In the genomic region with DNA sequence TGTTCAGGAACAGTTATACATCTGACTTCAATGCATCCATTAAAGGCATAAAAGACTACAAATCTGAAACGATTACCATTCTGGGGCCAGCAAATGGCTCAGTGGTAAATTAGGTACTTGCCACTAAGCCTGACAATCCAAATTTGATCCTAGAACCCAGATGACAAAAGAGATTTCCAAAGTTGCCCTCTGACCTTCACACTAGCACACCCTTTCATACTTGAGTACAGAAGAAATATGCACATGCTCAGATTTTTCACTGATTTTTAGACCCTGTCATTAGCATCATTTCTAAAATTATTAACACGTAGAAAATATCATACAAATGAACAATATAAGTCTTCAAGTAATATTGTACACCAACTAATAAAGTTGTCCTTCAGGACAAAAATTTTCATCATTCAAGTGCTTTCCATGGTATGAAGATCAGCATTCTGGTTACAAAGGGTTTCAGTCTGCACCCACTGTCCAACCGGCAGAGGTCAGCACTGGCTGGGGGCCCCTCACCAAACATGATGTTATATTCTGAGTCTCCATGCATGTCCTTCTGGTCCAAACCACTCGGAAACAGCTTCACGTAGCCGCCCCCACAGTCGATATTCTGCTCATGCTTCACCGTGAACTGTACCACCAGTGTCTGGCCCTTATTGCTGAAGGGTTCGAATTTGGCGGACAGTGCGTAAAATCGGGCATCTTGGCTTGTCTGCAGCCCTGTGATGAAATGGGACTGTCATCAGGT, we compare ENCODE assay signal across 8 mouse cellular contexts. TPM values are rescaled to one million over a fixed set of nuclear protein-coding genes. Genes with fewer than 3 reads are reported as not detected.
DNase-seq lines count a peak whose midpoint lies in the region; ATAC-seq and TF ChIP-seq lines count a peak whose summit lies in the region.

No protein-coding gene starts in this region.

- H3K4me3 ChIP-seq in spleen, adult 2 months (ENCODE audit: extremely low read depth, insufficient read depth, insufficient read length) = peak overlapping the region; percentile 73
- H3K4me3 ChIP-seq in heart, embryonic 11.5 days (ENCODE audit: low read depth, low read length) = peak overlapping the region; percentile 97
- H3K4me3 ChIP-seq in kidney, embryonic 16.5 days (ENCODE audit: low read length) = peak overlapping the region; percentile 99
- H3K4me3 ChIP-seq in stomach, postnatal 0 days (ENCODE audit: low read depth, low read length) = peak overlapping the region; percentile 85

- peak overlapping the region; percentile 89 for H3K27ac ChIP-seq in spleen, adult 2 months (ENCODE audit: insufficient read depth, low read length)
- peak overlapping the region; percentile 82 for H3K27ac ChIP-seq in heart, embryonic 11.5 days (ENCODE audit: low read depth, low read length)
- peak overlapping the region; percentile 89 for H3K27ac ChIP-seq in kidney, embryonic 16.5 days (ENCODE audit: low read length)
- peak overlapping the region; percentile 85 for H3K27ac ChIP-seq in stomach, postnatal 0 days (replicated peaks)

- H3K36me3 ChIP-seq in spleen, adult 2 months (ENCODE audit: control insufficient read depth, insufficient read depth, low read length) = peaks cover 26% of the 10 kb centered on the region
- H3K36me3 ChIP-seq in heart, embryonic 11.5 days (ENCODE audit: control insufficient read depth, insufficient read depth, low read length) = peaks cover 30% of the 10 kb centered on the region
- H3K36me3 ChIP-seq in kidney, embryonic 16.5 days (ENCODE audit: insufficient read depth, low read length) = peaks cover 42% of the 10 kb centered on the region
- peaks cover 26% of the 10 kb centered on the region for H3K36me3 ChIP-seq in stomach, postnatal 0 days (ENCODE audit: control insufficient read depth, insufficient read depth, low read length)

- peak overlapping the region; percentile 69 for H3K4me2 ChIP-seq in heart, embryonic 11.5 days
- H3K4me2 ChIP-seq in kidney, embryonic 16.5 days (replicated peaks; ENCODE audit: low read depth, low read length) = peak overlapping the region; percentile 81
- H3K4me2 ChIP-seq in stomach, postnatal 0 days (replicated peaks; ENCODE audit: low read depth) = peak overlapping the region; percentile 91

- DNase-seq in spleen, adult 2 months (ENCODE audit: low read depth in 1 of 2, low spot score in 2 of 2) = peak in 1 of 2 experiments; percentile 38
- DNase-seq in spleen, postnatal 14 days (ENCODE audit: low spot score in 2 of 2) = no peak
- peak; percentile 56 for DNase-seq in brain, adult 2 months (ENCODE audit: low read depth, low spot score)
- peak; percentile 41 for DNase-seq in lung, postnatal 25 days (ENCODE audit: low spot score)
- DNase-seq in stomach, postnatal 0 days (ENCODE audit: low spot score) = peak; percentile 57
- no peak for DNase-seq in right cerebral cortex, postnatal 36 days (ENCODE audit: low spot score in 2 of 2)

- no peaks in the 10 kb centered on the region for H3K27me3 ChIP-seq in spleen, adult 2 months (ENCODE audit: control insufficient read depth, insufficient read depth, low read length)
- no peaks in the 10 kb centered on the region for H3K27me3 ChIP-seq in heart, embryonic 11.5 days (ENCODE audit: control insufficient read depth, insufficient read depth, low read length)
- no peaks in the 10 kb centered on the region for H3K27me3 ChIP-seq in kidney, embryonic 16.5 days (ENCODE audit: insufficient read depth, low read length)
- H3K27me3 ChIP-seq in stomach, postnatal 0 days (ENCODE audit: control insufficient read depth, insufficient read depth, low read length) = no peaks in the 10 kb centered on the region

- WGBS in spleen, adult 2 months = 9% methylated on average over 12 of the region's 12 CpGs
- WGBS in heart, embryonic 11.5 days (ENCODE audit: insufficient replicate concordance) = 15% methylated on average over 12 of the region's 12 CpGs
- WGBS in kidney, embryonic 16.5 days = 12% methylated on average over 12 of the region's 12 CpGs
- WGBS in stomach, postnatal 0 days = 10% methylated on average over 12 of the region's 12 CpGs

- TF ChIP-seq POLR2A in spleen, adult 2 months (IDR thresholded peaks at IDR 0.05; ENCODE audit: low read depth, low read length) = no peak

- peaks cover 10% of the 10 kb centered on the region; the same call in 1 of the 2 replicates for H3K4me1 ChIP-seq in spleen, adult 2 months (ENCODE audit: control insufficient read depth, insufficient read depth, insufficient read length)
- peaks cover 28% of the 10 kb centered on the region for H3K4me1 ChIP-seq in heart, embryonic 11.5 days (ENCODE audit: control insufficient read depth, insufficient read depth, low read length)
- H3K4me1 ChIP-seq in kidney, embryonic 16.5 days (ENCODE audit: insufficient read depth, low read length) = peaks cover 34% of the 10 kb centered on the region
- peaks cover 7% of the 10 kb centered on the region; the same call in 1 of the 2 replicates for H3K4me1 ChIP-seq in stomach, postnatal 0 days (replicated peaks; ENCODE audit: control insufficient read depth, insufficient read depth)

- TF ChIP-seq CTCF in spleen, adult 2 months (IDR thresholded peaks at IDR 0.05; ENCODE audit: extremely low read depth, insufficient read depth, insufficient read length, insufficient replicate concordance) = 0 out of 2 replicates have a peak, but pooled peaks have one; percentile 8
- peak; percentile 73 for TF ChIP-seq CTCF in stomach, postnatal 0 days (IDR thresholded peaks at IDR 0.05; ENCODE audit: low read depth)

- TF ChIP-seq EP300 in stomach, postnatal 0 days (optimal IDR thresholded peaks at IDR 0.05) = no peak

- peak overlapping the region; percentile 99 for H3K9ac ChIP-seq in heart, embryonic 11.5 days (ENCODE audit: low read depth, low read length)
- H3K9ac ChIP-seq in kidney, embryonic 16.5 days (replicated peaks; ENCODE audit: low read length) = peak overlapping the region; percentile 98
- H3K9ac ChIP-seq in stomach, postnatal 0 days (ENCODE audit: low read length) = peak overlapping the region; percentile 89

- no peak for ATAC-seq in heart, embryonic 11.5 days (replicated peaks; ENCODE audit: insufficient number of reproducible peaks, low FRiP score, low TSS enrichment)
- no peak for ATAC-seq in kidney, embryonic 16.5 days (ENCODE audit: low FRiP score, low TSS enrichment)
- no peak for ATAC-seq in stomach, postnatal 0 days (ENCODE audit: low FRiP score, low TSS enrichment)

- H3K9me3 ChIP-seq in heart, embryonic 11.5 days (replicated peaks; ENCODE audit: control insufficient read depth, low read length) = no peaks in the 10 kb centered on the region
- no peaks in the 10 kb centered on the region for H3K9me3 ChIP-seq in kidney, embryonic 16.5 days (ENCODE audit: low read length)
- H3K9me3 ChIP-seq in stomach, postnatal 0 days (ENCODE audit: control insufficient read depth, low read length) = no peaks in the 10 kb centered on the region

RNA-seq across cellular contexts. Expression of a gene that starts 1.2 kb away (rescaled TPM):
- 112 and 116 TPM in 2 replicates for polyA plus RNA-seq in spleen, adult 2 months (2012; rRNA removed)
- polyA plus RNA-seq in heart, embryonic 11.5 days (2014; fragmentation: Nextera tagmentation; extraction: Ambion mirVana) = 830 and 894 TPM in 2 replicates
- 1,143 and 1,180 TPM in 2 replicates for polyA plus RNA-seq in kidney, embryonic 16.5 days (2015; fragmentation: Nextera tagmentation; extraction: Ambion mirVana)
- polyA plus RNA-seq in stomach, postnatal 0 days (2015; fragmentation: Nextera tagmentation; extraction: Ambion mirVana) = 522 and 537 TPM in 2 replicates

RNA-seq across cellular contexts. Expression of a gene that starts 5.1 kb away (rescaled TPM):
- 125 and 162 TPM in 2 replicates for polyA plus RNA-seq in spleen, adult 2 months (2012; rRNA removed)
- 125 and 127 TPM in 2 replicates for polyA plus RNA-seq in heart, embryonic 11.5 days (2014; fragmentation: Nextera tagmentation; extraction: Ambion mirVana)
- 109 and 114 TPM in 2 replicates for polyA plus RNA-seq in kidney, embryonic 16.5 days (2015; fragmentation: Nextera tagmentation; extraction: Ambion mirVana)
- polyA plus RNA-seq in stomach, postnatal 0 days (2015; fragmentation: Nextera tagmentation; extraction: Ambion mirVana) = 69.8 and 70.6 TPM in 2 replicates

RNA-seq across cellular contexts. Expression of a gene that starts 11.3 kb away (rescaled TPM):
- polyA plus RNA-seq in spleen, adult 2 months (2012; rRNA removed) = 50.3 and 55.0 TPM in 2 replicates
- polyA plus RNA-seq in heart, embryonic 11.5 days (2014; fragmentation: Nextera tagmentation; extraction: Ambion mirVana) = 53.6 and 54.5 TPM in 2 replicates
- 110 and 120 TPM in 2 replicates for polyA plus RNA-seq in kidney, embryonic 16.5 days (2015; fragmentation: Nextera tagmentation; extraction: Ambion mirVana)
- polyA plus RNA-seq in stomach, postnatal 0 days (2015; fragmentation: Nextera tagmentation; extraction: Ambion mirVana) = 43.3 and 44.3 TPM in 2 replicates

RNA-seq across cellular contexts. Expression of a gene that starts 14.2 kb away (rescaled TPM):
- 20.3 and 61.4 TPM in 2 replicates for polyA plus RNA-seq in spleen, adult 2 months (2012; rRNA removed)
- polyA plus RNA-seq in heart, embryonic 11.5 days (2014; fragmentation: Nextera tagmentation; extraction: Ambion mirVana) = 51.5 and 52.2 TPM in 2 replicates
- 49.7 and 51.6 TPM in 2 replicates for polyA plus RNA-seq in kidney, embryonic 16.5 days (2015; fragmentation: Nextera tagmentation; extraction: Ambion mirVana)
- 38.5 and 39.3 TPM in 2 replicates for polyA plus RNA-seq in stomach, postnatal 0 days (2015; fragmentation: Nextera tagmentation; extraction: Ambion mirVana)

RNA-seq across cellular contexts. Expression of a gene that starts 22.9 kb away (rescaled TPM):
- 1.6 and 1.8 TPM in 2 replicates for polyA plus RNA-seq in spleen, adult 2 months (2012; rRNA removed)
- polyA plus RNA-seq in heart, embryonic 11.5 days (2014; fragmentation: Nextera tagmentation; extraction: Ambion mirVana) = 5.0 and 6.0 TPM in 2 replicates
- polyA plus RNA-seq in kidney, embryonic 16.5 days (2015; fragmentation: Nextera tagmentation; extraction: Ambion mirVana) = 6.6 and 9.0 TPM in 2 replicates
- 3.3 TPM in 2 replicates for polyA plus RNA-seq in stomach, postnatal 0 days (2015; fragmentation: Nextera tagmentation; extraction: Ambion mirVana)

Comparison
In these comparisons a context has a peak if more than half of its experiments do, and no peak if none do; other contexts are left out.
1. DNase-seq: peak in brain, adult 2 months (single experiment), lung, postnatal 25 days (single experiment) and stomach, postnatal 0 days (single experiment); none in spleen, postnatal 14 days (0 of 2) and right cerebral cortex, postnatal 36 days (0 of 2).
2. Peak in every context shown above with its lines, with median percentiles within 50 percentile points of each other: H3K27ac ChIP-seq, H3K4me3 ChIP-seq, H3K4me2 ChIP-seq and H3K9ac ChIP-seq.